Mouse (Mus musculus) monocyte, adult 5-6 weeks (primary cell): ENCODE measurements at regions not wholly inside any gene's neighbourhood (a gene's known extent, or its start where the extent isn't known, plus 50 kb on each side); places are given as distances from the start of the nearest gene placed in this dataset.

Source experiments
- ATAC-seq: fragments of 153-309, 156-312 bp; replicated peaks from 2 replicates; pipeline ENCODE4 v1.8.0; 2017; ENCODE audit warnings: mild to moderate bottlenecking; ENCODE audit not compliant: low TSS enrichment, insufficient number of reproducible peaks, severe bottlenecking, poor library complexity, low FRiP score

DNA sequence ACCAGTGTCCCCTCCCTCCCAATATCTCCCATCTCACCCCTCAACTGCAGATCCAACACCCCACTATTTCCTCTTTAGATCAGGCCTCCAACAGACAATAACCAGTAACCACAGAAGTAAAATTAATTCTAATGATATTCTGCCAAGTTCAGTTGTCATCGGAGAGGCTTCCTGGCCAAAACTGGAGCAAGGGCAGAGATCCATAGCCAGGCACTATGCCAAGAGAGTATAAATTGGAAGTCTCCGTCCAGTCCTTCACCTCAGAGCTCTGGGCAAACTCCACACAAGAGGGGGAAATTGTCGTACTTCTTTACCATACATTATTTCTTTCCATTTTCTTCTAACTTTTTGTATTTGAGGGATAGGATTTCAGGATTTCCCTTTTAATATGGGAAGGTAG, 1353.4 kb upstream of the Aga start:
- ATAC-seq = no peak

DNA sequence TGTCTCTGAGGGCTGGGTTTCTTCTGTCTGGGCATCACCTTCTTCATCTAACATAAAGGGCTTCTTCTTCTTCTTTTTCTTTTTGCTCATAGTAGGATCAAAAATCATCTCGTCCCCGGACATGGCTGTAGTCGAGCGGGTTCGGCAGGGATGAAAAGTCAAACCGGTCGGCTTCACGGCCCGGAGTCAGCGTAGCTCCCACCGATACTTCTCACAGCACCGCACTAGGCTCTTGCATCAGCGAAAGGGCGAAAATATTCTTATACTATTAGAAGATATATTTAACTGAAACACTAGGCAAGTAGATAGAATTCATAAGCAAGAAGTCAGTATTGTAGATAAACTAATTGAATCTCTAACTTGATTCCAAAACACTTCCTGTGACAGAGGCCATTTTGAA, 1314.6 kb upstream of the Aga start:
- 0 out of 2 replicates have a peak, but pooled peaks have one; percentile 79 for ATAC-seq

DNA sequence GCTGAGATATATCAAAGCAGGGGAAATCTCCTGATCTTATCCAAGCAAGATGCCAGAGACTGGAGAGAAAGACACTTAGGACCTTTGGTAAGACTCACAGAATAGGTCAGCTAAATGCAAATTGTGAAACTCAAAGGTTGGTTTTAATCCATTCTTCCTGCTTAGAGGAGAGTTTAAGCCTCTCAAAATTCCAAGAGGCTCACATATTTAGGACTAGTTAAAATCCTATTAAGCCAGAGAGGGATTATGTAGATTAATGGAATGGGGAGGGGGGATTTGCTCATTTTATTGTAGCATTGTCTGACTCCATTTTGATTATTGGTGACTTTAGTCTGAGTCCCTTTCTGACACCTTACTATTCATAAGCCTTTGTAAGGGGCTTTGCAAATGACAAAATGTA, 1284.0 kb upstream of the Aga start:
- no peak for ATAC-seq

DNA sequence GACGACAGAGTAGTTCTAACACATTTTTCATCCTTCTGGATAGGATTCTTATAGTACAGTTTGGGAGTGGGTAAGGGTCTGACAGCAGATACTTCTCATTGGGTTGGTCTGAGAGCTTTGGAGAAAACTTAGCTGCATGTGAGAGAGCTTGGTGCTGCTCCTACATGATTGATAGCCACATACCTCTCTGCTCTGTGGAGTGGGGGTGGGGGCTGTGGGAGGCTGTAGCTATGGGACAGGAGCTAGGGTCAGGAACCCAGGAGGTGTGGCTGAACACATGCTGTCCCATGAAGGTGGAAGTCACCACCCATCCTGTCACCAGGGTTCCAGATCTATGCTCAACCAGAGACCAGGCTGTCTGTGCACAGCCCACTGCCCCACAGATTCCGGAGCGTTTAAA, 1255.5 kb upstream of the Aga start:
- no peak for ATAC-seq
